Mouse (Mus musculus) cortical plate, adult 2 months (tissue): ENCODE measurements around the gene Spem2. TPM values are rescaled to one million over a fixed set of nuclear protein-coding genes. Genes with fewer than 3 reads are reported as not detected.
A peak's percentile ranks its signal among the peaks of the same experiment; 100 is the strongest.

Source experiments
- H3K27ac ChIP-seq: fragments of 200-500 bp; 2 replicates; pipeline ENCODE4 v1.5.1; 2012; ENCODE audit warnings: low read length, control low read depth, inconsistent platforms; ENCODE audit not compliant: insufficient read depth
- H3K4me1 ChIP-seq: fragments of 200-500 bp; 2 replicates; pipeline ENCODE4 v1.6.1; 2011; ENCODE audit warnings: low read length; ENCODE audit not compliant: control insufficient read depth, insufficient read depth
- H3K4me3 ChIP-seq: fragments of 200-500 bp; 2 replicates; pipeline ENCODE4 v1.5.1; 2011; ENCODE audit warnings: mild to moderate bottlenecking, low read length, control low read depth; ENCODE audit not compliant: insufficient read depth
- CTCF ChIP-seq: fragments of 200-500 bp; IDR thresholded peaks from 2 replicates; pipeline ENCODE4 v1.5.1; 2011; ENCODE audit warnings: mild to moderate bottlenecking, control low read depth, low read length; ENCODE audit not compliant: insufficient read depth; ENCODE audit errors: extremely low read depth
- POLR2A ChIP-seq: fragments of 200-500 bp; IDR thresholded peaks from 2 replicates; pipeline ENCODE4 v1.6.1; 2011; ENCODE audit warnings: mild to moderate bottlenecking, low read length, control low read depth; ENCODE audit not compliant: insufficient read depth; ENCODE audit errors: extremely low read depth
- polyA plus RNA-seq: library from polyadenylated mRNA; depleted of rRNA; stranded (reverse); fragments of >200 nt; gene quantifications from 2 replicates; pipeline ENCODE4 v1.2.3, GENCODE M21; 2012

Spem2 gene
- polyA plus RNA-seq, 1 experiment: not detected

DNA sequence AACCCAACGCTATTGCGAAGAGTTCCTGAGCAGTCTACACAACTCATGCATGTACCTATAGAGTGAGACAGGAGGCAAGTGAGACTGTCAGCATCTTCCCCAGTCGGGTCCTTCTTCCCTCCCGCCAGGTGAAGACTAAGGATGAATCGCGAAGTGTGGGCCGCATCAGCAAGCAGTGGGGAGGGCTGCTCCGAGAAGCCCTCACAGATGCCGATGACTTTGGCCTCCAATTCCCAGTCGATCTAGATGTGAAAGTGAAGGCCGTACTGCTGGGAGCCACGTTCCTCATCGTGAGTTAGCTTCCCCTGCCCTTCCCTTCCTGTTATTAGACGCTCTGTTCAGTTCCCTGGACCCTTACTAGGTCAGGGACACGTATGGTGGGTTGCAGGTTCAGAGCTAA is 31.6 kb upstream of the Spem2 start:
- TF ChIP-seq CTCF (no peak), POLR2A (no peak)

DNA sequence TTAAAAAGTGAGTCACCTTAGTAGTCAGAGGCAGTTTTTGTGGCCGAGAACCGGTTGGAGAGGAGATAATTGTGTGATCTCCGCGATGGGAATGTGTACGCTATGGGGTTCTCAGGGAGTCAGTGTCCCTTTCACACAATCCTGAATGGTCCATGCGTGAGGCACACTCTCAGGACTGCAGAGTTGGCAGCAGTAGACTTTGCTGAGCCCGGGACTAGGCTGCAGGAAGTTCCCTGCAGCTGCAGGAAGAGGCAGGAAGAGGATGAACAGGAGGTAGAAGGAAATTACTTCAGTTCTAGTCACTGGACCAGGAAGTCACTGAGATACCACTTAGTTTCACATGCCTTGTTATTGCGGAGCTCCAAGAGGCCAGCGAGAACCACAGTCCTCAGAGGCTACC is 30.9 kb upstream of the Spem2 start:
- no peak overlapping the region for H3K4me3 ChIP-seq
- TF ChIP-seq POLR2A (no peak), CTCF (no peak)
- H3K4me1 ChIP-seq: no peaks in the 10 kb centered on the region
- no peak overlapping the region for H3K27ac ChIP-seq

More for the DNA sequence above, 31.6 kb upstream of the Spem2 start:
- Histone ChIP-seq H3K4me1 (no peaks in the 10 kb centered on the region), H3K4me3 (no peak overlapping the region), H3K27ac (no peak overlapping the region)

DNA sequence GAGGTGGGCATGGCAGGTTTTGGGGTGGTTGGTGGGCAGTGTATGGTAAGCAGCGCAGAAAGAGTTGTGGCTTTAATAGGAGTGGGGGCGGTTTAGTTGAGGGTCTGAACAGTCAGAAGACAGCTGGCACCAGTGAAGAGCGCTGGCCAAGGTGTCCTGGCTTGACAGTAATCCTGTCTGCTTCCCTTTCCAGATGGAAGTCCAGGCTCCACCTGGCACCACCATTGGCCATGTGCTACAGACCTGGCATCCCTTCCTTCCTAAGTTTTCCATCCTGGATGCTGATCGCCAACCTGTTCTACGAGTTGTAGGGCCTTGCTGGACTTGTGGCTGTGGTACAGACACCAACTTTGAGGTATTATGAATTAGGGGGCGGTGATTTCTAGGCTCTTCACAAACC is 29.8 kb upstream of the Spem2 start:
- no peak overlapping the region for H3K27ac ChIP-seq
- no peak for TF ChIP-seq CTCF
- no peaks in the 10 kb centered on the region for H3K4me1 ChIP-seq
- no peak overlapping the region for H3K4me3 ChIP-seq

DNA sequence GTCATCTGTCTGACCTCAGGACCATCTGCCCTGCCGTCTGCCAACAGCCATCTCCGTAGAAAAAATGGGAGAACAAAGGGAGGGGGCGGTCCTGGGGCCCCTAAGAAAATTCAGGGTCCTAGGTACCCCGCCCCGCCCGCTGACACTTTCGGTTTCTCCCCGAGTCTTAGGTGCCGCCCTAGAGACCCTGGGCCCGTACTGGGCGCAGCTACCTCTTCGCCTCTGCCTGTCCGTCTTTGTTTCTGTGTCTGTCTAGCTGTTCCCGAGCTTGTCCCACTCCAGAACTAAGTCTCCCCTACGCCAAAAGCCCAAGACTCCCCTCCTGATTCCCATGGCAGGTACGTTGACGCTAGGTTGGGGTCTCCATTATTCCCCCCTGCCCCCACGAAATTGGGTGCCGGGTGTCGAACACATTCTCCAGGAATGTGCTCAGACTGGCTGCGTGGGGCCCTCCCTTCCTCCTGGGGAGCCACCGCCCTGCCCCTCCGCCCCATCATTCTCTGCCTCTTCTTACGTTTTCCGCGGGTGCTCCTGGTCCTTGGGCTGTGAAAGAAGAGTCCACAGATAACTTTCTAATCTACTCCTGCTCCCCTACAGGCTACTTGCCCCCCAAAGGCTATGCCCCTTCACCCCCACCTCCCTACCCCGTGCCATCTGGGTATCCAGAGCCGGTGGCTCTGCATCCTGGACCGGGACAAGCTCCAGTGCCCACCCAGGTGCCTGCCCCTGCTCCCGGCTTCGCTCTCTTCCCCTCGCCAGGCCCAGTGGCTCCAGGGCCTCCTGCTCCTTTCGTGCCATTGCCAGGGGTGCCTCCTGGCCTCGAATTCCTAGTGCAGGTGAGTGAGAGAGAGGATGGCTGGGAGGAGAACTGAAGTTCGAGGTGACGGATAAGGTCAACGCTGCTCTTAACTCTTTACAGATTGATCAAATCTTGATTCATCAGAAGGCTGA is 28.7 kb upstream of the Spem2 start:
- TF ChIP-seq CTCF (no peak), POLR2A (no peak)
- Histone ChIP-seq H3K4me1 (no peaks in the 10 kb centered on the region), H3K27ac (no peak overlapping the region), H3K4me3 (peak overlapping the region; percentile 59)

DNA sequence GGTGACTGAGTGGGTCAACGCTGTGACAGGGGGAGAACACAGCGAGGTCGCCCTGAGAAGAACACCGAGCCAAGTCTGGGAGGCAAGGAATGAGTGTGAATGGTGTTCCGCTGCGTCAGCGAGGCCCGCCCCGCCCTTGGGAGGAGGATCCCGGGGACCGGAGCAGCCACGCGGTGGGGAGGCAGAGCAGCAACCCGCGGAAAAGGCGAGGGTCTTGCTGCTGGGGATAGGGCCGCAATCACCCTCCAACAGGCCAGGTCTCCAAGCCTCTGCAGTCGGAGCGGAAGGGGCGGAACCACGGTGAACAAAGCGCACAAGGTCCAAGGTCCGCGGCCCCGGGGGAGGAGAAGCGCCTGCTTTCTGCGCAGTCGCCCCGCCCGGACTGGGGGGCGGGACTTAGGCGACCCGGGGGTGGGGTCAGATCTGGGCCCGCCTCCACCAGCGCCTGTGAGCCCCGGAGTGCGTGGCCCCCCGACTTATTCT is 28.0 kb upstream of the Spem2 start, which contains the start of gene Plscr3:
TSS of gene Plscr3 (plus strand) at position 179 of the 483 bp plus-strand sequence.
- H3K27ac ChIP-seq: peak within 1 kb of the TSS; percentile 53
- peak within 1 kb of the TSS; percentile 59 for H3K4me3 ChIP-seq
- H3K4me1 ChIP-seq: no peaks in the 10 kb centered on the region
- TF ChIP-seq POLR2A (peak; percentile 59; the same call in 1 of the 2 replicates), CTCF (no peak)

DNA sequence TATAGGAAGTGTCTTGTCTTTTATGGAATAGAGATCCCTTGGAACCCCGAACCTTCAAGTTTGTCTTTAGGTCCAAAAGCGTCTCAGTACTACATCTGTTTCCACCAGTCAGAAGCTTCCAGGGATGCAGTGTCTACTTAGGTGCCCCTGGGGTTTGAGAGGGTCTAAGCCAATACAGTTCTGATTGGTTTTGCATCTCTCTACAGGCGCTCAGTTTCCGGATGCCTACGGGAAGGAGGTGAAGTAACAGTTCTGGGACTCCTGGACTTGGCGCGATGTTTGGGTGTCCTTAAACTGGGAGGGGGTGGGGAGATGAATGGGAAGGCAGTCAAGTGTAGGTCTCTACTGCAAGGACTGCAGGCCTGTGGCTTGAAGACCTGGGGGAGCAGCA is 20.4 kb upstream of the Spem2 start:
- peak overlapping the region; percentile 36; the same call in 1 of the 2 replicates for H3K27ac ChIP-seq
- no peak for TF ChIP-seq POLR2A
- no peak for TF ChIP-seq CTCF
- H3K4me1 ChIP-seq: peaks cover 1% of the 10 kb centered on the region
- H3K4me3 ChIP-seq: peak overlapping the region; percentile 76

DNA sequence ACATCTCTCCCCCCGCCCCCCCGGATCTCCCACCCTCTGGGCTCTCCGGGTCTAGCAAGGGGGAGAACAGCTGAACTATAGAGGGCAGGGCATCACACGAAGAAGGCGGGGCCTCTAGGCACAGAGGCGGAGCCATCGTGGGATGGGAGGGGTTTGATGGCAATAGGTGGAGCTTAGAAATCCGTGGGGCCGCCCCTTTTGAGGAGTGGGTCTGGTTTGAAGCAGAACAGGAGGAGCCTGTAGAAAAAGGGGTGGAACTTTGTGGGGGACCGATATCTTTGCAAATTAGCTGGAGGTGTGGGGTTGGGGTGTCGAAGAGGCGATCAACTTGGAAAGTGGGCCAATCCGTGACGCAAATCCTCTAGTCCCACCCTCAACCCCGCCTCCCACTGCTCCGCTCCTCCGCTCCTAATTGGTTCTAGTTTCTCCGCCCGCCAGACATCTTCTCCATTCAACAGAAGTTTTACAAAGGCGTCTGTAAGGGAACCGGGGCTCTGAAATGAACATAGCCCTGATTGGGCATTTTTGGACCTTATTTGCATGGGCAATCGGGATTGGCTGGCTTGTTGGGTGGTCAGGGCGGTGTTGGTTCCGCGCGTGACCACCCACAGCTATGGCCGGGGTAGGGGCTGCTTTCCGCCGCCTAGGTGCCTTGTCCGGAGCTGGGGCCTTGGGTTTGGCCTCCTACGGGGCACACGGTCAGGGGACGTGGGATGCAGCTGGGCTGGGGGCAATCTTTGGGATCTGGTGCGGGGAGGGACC is 19.9 kb upstream of the Spem2 start, which contains the start of gene Tmem256:
TSS of gene Tmem256 (plus strand) at position 563 of the 762 bp plus-strand sequence.
- Histone ChIP-seq H3K4me3 (peak within 1 kb of the TSS; percentile 76), H3K27ac (peak within 1 kb of the TSS; percentile 36), H3K4me1 (peaks cover 4% of the 10 kb centered on the region)
- peak; percentile 60 for TF ChIP-seq POLR2A
- no peak for TF ChIP-seq CTCF

DNA sequence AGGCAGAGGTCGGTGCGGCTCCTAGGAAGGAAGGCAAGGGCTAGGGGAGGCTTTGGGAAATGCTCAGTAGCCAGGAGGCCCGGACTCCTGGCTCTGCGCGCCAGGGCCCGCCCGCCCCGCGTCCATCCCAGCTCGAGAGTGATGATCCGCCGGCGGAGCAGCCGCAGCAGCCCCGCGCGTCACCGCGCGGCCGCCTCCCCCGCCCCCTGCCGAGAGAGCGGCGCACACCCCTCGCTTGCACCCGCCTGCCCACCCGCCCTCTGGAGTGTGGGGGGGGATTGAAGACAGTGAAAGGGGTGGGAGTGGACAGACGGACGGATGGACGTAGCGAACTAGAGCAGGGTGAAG is 19.3 kb upstream of the Spem2 start, which contains the start of gene Nlgn2:
TSS of gene Nlgn2 (minus strand) at position 181 of the 348 bp plus-strand sequence.
- Histone ChIP-seq H3K4me1 (peaks cover 4% of the 10 kb centered on the region), H3K27ac (peak within 1 kb of the TSS; percentile 78), H3K4me3 (peak within 1 kb of the TSS; percentile 76)
- TF ChIP-seq CTCF: no peak
- TF ChIP-seq POLR2A: peak; percentile 43; the same call in 1 of the 2 replicates
